Mouse (Mus musculus): Measurements from ENCODE around the gene Sf3b1. TPM values are rescaled to one million over a fixed set of nuclear protein-coding genes. Genes with fewer than 3 reads are reported as not detected.
"Not testable (repeated sequence)": the region's sequence is repeated elsewhere in the genome, so short reads cannot be mapped to it uniquely, and the experiment has no call there.

Sf3b1 gene
- polyA plus RNA-seq, 1 experiment from 2014 or later, result 385 TPM

GRCm38 (mm10) chr1:55025656-55026430 lies 1.4 kb downstream of the Sf3b1 start:
- Histone ChIP-seq H3K4me1 (peaks cover 10% of the 10 kb centered on the region), H3K36me3 (peaks cover 4% of the 10 kb centered on the region; the same call in 1 of the 2 replicates), H3K9me3 (no peaks in the 10 kb centered on the region), H3K4me2 (replicated peaks) (peak overlapping the region; percentile 78), H3K4me3 (peak overlapping the region; percentile 95), H3K27me3 (no peaks in the 10 kb centered on the region), H3K27ac (peak overlapping the region; percentile 92; the same call in 1 of the 2 replicates), H3K9ac (peak overlapping the region; percentile 99)
- WGBS, result 12% methylated on average over 10 of the region's 10 CpGs
- no peak for ATAC-seq (ENCODE audit: low FRiP score, low read depth)

GRCm38 (mm10) chr1:55021907-55022306 lies 5.4 kb downstream of the Sf3b1 start:
- Histone ChIP-seq H3K36me3 (peaks cover 25% of the 10 kb centered on the region), H3K27ac (no peak overlapping the region), H3K4me3 (no peak overlapping the region), H3K4me1 (peaks cover 10% of the 10 kb centered on the region), H3K9ac (no peak overlapping the region), H3K4me2 (replicated peaks) (no peak overlapping the region), H3K27me3 (no peaks in the 10 kb centered on the region), H3K9me3 (no peaks in the 10 kb centered on the region)
- ATAC-seq (ENCODE audit: low FRiP score, low read depth), result no peak

- Histone ChIP-seq H3K4me3 (no peak overlapping the region), H3K27ac (no peak overlapping the region), H3K27me3 (no peaks in the 10 kb centered on the region), H3K4me2 (replicated peaks) (no peak overlapping the region), H3K9ac (no peak overlapping the region), H3K9me3 (no peaks in the 10 kb centered on the region), H3K36me3 (peaks cover 80% of the 10 kb centered on the region), H3K4me1 (no peaks in the 10 kb centered on the region)
- whole genome bisulfite sequencing, result 68% methylated on average over 3 of the region's 3 CpGs
- ATAC-seq (ENCODE audit: low FRiP score, low read depth), result no peak
Measured at GRCm38 (mm10) chr1:55012513-55012912, 14.8 kb downstream of the Sf3b1 start.

GRCm38 (mm10) chr1:55008313-55008712 lies 19.0 kb downstream of the Sf3b1 start:
- peaks cover 79% of the 10 kb centered on the region for H3K36me3 ChIP-seq
- H3K9me3 ChIP-seq; H3K27me3 ChIP-seq; ATAC-seq (ENCODE audit: low FRiP score, low read depth); H3K4me1 ChIP-seq; H3K9ac ChIP-seq; H3K27ac ChIP-seq; H3K4me2 ChIP-seq (replicated peaks); H3K4me3 ChIP-seq: not testable (repeated sequence)
- 90% methylated on average over 2 of the region's 2 CpGs for WGBS

- ATAC-seq (ENCODE audit: low FRiP score, low read depth), result no peak
- 90% methylated on average over 5 of the region's 5 CpGs for WGBS
- Histone ChIP-seq H3K36me3 (peaks cover 84% of the 10 kb centered on the region), H3K9ac (no peak overlapping the region), H3K4me1 (no peaks in the 10 kb centered on the region), H3K4me3 (no peak overlapping the region), H3K27me3 (no peaks in the 10 kb centered on the region), H3K27ac (no peak overlapping the region), H3K9me3 (no peaks in the 10 kb centered on the region), H3K4me2 (replicated peaks) (no peak overlapping the region)
Measured at GRCm38 (mm10) chr1:54993581-54993980, 33.7 kb downstream of the Sf3b1 start.

GRCm38 (mm10) chr1:54986248-54986647 lies 41.0 kb downstream of the Sf3b1 start:
- H3K9ac ChIP-seq, result no peak overlapping the region
- no peak overlapping the region for H3K4me2 ChIP-seq (replicated peaks)
- no peaks in the 10 kb centered on the region for H3K27me3 ChIP-seq
- peaks cover 54% of the 10 kb centered on the region for H3K36me3 ChIP-seq
- no peak for ATAC-seq (ENCODE audit: low FRiP score, low read depth)
- H3K4me1 ChIP-seq, result no peaks in the 10 kb centered on the region
- 94% methylated on average over 5 of the region's 5 CpGs for WGBS
- H3K27ac ChIP-seq, result no peak overlapping the region
- H3K9me3 ChIP-seq, result no peaks in the 10 kb centered on the region
- no peak overlapping the region for H3K4me3 ChIP-seq

GRCm38 (mm10) chr1:54985831-54986230 lies 41.5 kb downstream of the Sf3b1 start:
- Histone ChIP-seq H3K9ac (no peak overlapping the region), H3K36me3 (peaks cover 50% of the 10 kb centered on the region), H3K4me3 (no peak overlapping the region), H3K27ac (no peak overlapping the region), H3K4me2 (replicated peaks) (no peak overlapping the region), H3K4me1 (no peaks in the 10 kb centered on the region), H3K27me3 (no peaks in the 10 kb centered on the region), H3K9me3 (no peaks in the 10 kb centered on the region)
- ATAC-seq (ENCODE audit: low FRiP score, low read depth), result no peak
- 92% methylated on average over 3 of the region's 3 CpGs for WGBS

GRCm38 (mm10) chr1:54984154-54984553 lies 43.1 kb downstream of the Sf3b1 start:
- 86% methylated on average over 7 of the region's 7 CpGs for WGBS
- Histone ChIP-seq H3K4me2 (replicated peaks) (no peak overlapping the region), H3K36me3 (peaks cover 35% of the 10 kb centered on the region), H3K4me3 (no peak overlapping the region), H3K9me3 (no peaks in the 10 kb centered on the region), H3K27ac (no peak overlapping the region), H3K4me1 (no peaks in the 10 kb centered on the region), H3K9ac (no peak overlapping the region), H3K27me3 (no peaks in the 10 kb centered on the region)
- ATAC-seq (ENCODE audit: low FRiP score, low read depth), result no peak

- Histone ChIP-seq H3K4me2 (replicated peaks) (no peak overlapping the region), H3K27me3 (no peaks in the 10 kb centered on the region), H3K27ac (no peak overlapping the region), H3K36me3 (peaks cover 31% of the 10 kb centered on the region), H3K9me3 (no peaks in the 10 kb centered on the region), H3K4me1 (no peaks in the 10 kb centered on the region), H3K9ac (no peak overlapping the region), H3K4me3 (no peak overlapping the region)
- 66% methylated on average over 3 of the region's 3 CpGs for WGBS
- ATAC-seq (ENCODE audit: low FRiP score, low read depth), result no peak
Measured at GRCm38 (mm10) chr1:54983339-54983738, 43.9 kb downstream of the Sf3b1 start.

- Histone ChIP-seq H3K4me3 (no peak overlapping the region), H3K4me2 (replicated peaks) (no peak overlapping the region), H3K27ac (no peak overlapping the region), H3K27me3 (no peaks in the 10 kb centered on the region), H3K4me1 (no peaks in the 10 kb centered on the region), H3K9me3 (no peaks in the 10 kb centered on the region), H3K9ac (no peak overlapping the region), H3K36me3 (peaks cover 28% of the 10 kb centered on the region)
- 88% methylated on average over 3 of the region's 3 CpGs for WGBS
- no peak for ATAC-seq (ENCODE audit: low FRiP score, low read depth)
Measured at GRCm38 (mm10) chr1:54982636-54983035, 44.6 kb downstream of the Sf3b1 start.

- no peak overlapping the region for H3K4me2 ChIP-seq (replicated peaks)
- no peak for ATAC-seq (ENCODE audit: low FRiP score, low read depth)
- 65% methylated on average over 1 of the region's 1 CpGs for WGBS
- H3K9ac ChIP-seq, result no peak overlapping the region
- no peaks in the 10 kb centered on the region for H3K9me3 ChIP-seq
- no peaks in the 10 kb centered on the region for H3K27me3 ChIP-seq
- H3K36me3 ChIP-seq, result peaks cover 4% of the 10 kb centered on the region
- no peak overlapping the region for H3K27ac ChIP-seq
- H3K4me1 ChIP-seq, result no peaks in the 10 kb centered on the region
- H3K4me3 ChIP-seq, result no peak overlapping the region
Measured at GRCm38 (mm10) chr1:54979226-54979984, 47.9 kb downstream of the Sf3b1 start.

- Histone ChIP-seq H3K4me3 (no peak overlapping the region), H3K36me3 (no peaks in the 10 kb centered on the region), H3K9ac (no peak overlapping the region), H3K4me2 (replicated peaks) (no peak overlapping the region; the same call in 1 of the 2 replicates), H3K9me3 (no peaks in the 10 kb centered on the region; the same call in 1 of the 2 replicates), H3K27me3 (no peaks in the 10 kb centered on the region), H3K4me1 (peaks cover 19% of the 10 kb centered on the region), H3K27ac (peak overlapping the region; percentile 69)
- peak; percentile 71 for ATAC-seq (ENCODE audit: low FRiP score, low read depth)
- 33% methylated on average over 5 of the region's 5 CpGs for WGBS
Measured at GRCm38 (mm10) chr1:54971687-54972404, 55.4 kb downstream of the Sf3b1 start.
